Mouse (Mus musculus): ENCODE data around the gene Ndufv1.

- no peak for TF ChIP-seq CTCF (IDR thresholded peaks at IDR 0.05; ENCODE audit: insufficient read depth, low read length)
- no peak for TF ChIP-seq POLR2A (IDR thresholded peaks at IDR 0.05; ENCODE audit: borderline replicate concordance, extremely low read depth, low read depth, low read length)
Observed at GRCm38 (mm10) chr19:3959030-3959429, 53.6 kb downstream of the Ndufv1 start.
